Mouse (Mus musculus) stomach, postnatal 0 days (tissue): ENCODE data around the gene Rps29.

Experiments
- CTCF ChIP-seq: IDR thresholded peaks from 2 replicates; pipeline ENCODE4 v1.5.1; 2016; ENCODE audit warnings: antibody characterized with exemption, low read depth, mild to moderate bottlenecking, moderate library complexity
- EP300 ChIP-seq: optimal IDR thresholded peaks from 2 replicates; pipeline ENCODE3; 2016; ENCODE audit warnings: antibody characterized with exemption

DNA sequence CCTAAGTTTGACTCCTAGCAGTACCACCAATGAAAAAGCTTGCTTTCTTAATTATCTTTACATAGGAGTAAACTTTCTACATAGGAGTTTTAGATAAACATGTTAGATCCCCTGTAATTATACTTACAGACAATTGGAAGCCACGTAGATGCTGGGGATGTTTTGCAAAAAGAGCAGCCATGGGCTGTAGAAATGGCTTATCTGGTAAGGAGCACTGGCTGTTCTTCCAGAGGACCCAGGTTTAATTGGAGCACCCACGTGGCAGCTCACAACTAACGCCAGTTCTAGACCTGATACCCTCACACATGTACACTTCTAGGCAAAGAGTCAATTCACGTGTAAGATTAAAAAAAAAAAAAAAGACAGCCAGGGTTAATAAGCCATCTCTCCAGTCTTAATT, 22.8 kb upstream of the Rps29 start:
- TF ChIP-seq CTCF (no peak), EP300 (no peak)
